Mouse (Mus musculus) G1E (cell line): ENCODE data around the gene Arih1.

Experiments
- CTCF ChIP-seq: IDR thresholded peaks from 2 replicates; pipeline ENCODE4 v1.5.1; 2012; ENCODE audit warnings: low read depth, low read length, inconsistent platforms, mixed read lengths
- GATA1 ChIP-seq: IDR thresholded peaks from 2 replicates; pipeline ENCODE4 v1.6.1; 2012; ENCODE audit warnings: borderline replicate concordance, low read length, inconsistent platforms, mixed read lengths
- GATA2 ChIP-seq: IDR thresholded peaks from 2 replicates; pipeline ENCODE4 v1.6.1; 2012; ENCODE audit warnings: low read depth, low read length, inconsistent platforms, borderline replicate concordance
- TAL1 ChIP-seq: conservative IDR thresholded peaks from 2 replicates; pipeline ENCODE4 v1.6.1; 2012; ENCODE audit warnings: low read depth, low read length, inconsistent platforms, mixed read lengths

DNA sequence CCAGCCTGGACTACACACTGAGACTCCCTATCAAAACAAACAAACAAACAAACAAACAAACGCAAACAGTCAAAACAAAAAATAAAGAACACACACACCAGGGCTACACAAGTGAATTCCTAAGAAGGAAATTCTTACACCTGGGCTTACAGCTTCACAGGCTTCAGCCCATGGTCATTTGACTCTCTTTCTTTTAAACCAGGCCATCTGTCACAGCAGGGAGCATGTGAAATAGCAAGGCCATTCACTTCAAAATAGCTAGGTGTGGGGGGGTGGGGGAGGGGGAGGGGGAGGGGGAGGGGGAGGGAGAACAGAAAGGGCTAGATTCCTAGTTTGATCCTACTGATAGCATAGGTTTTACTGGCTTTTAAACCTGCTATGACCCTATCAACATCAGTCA, 21.7 kb upstream of the Arih1 start:
- TF ChIP-seq CTCF (no peak), TAL1 (no peak), GATA2 (no peak), GATA1 (no peak)
